8 mouse cellular contexts compared by ENCODE assay signal in the genomic region with DNA sequence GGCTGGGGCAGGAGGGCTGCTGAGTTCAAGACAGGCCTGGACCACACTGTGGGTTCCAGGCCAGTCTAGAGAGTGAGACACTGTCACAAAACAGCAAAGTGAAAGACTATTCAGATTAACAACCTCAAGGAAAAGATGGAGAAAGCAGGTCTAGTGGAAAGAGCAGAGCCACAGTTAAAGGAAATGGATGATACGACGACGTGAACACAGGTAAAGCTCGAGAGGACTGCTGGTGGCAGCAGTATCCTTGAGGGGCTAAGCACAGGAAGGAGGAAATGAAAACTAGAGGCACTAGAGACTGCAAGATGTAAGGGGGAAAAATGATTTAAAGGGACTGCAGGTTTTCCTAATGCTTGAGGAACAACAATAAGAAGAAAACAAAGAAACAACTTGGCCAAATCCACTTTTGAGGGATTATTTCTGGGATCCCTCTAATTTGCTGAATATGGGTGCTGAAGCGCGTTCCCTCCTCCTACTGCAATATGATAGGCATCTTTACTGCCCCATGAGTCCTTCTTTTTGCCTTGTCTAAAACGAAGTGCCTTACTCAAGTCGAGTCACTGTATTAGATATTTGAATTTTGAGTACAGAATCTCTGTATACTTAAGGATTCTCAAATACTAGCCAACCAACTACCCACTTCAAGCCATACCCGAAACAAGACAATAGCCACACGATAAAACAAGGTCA. TPM values are rescaled to one million over a fixed set of nuclear protein-coding genes. Genes with fewer than 3 reads are reported as not detected.
DNase-seq lines count a peak whose midpoint lies in the region; ATAC-seq and TF ChIP-seq lines count a peak whose summit lies in the region.

No protein-coding gene starts in this region.

- no peak for ATAC-seq in CD4-positive, CD25-positive, alpha-beta regulatory T cell, adult 4 months
- no peak for ATAC-seq in limb, embryonic 12.5 days (ENCODE audit: insufficient number of reproducible peaks, insufficient read depth, low FRiP score, low TSS enrichment, low read depth)

- peak overlapping the region; percentile 97 for H3K4me3 ChIP-seq in testis, adult 2 months (ENCODE audit: control insufficient read depth, low read depth, low read length)
- peak overlapping the region; percentile 97 for H3K4me3 ChIP-seq in limb, embryonic 12.5 days (replicated peaks)

- peak overlapping the region; percentile 87 for H3K4me2 ChIP-seq in limb, embryonic 12.5 days

- no peaks in the 10 kb centered on the region for H3K9me3 ChIP-seq in limb, embryonic 12.5 days

- H3K27ac ChIP-seq in testis, adult 2 months (ENCODE audit: control insufficient read depth, insufficient read depth, low read depth, low read length), result no peak overlapping the region; the same call in 1 of the 2 replicates
- no peak overlapping the region for H3K27ac ChIP-seq in limb, embryonic 12.5 days

- no peak for TF ChIP-seq POLR2A in testis, adult 2 months (IDR thresholded peaks at IDR 0.05; ENCODE audit: control insufficient read depth, low read depth, low read length)

- H3K9ac ChIP-seq in limb, embryonic 12.5 days (replicated peaks), result peak overlapping the region; percentile 90

- DNase-seq in CD4-positive, CD25-positive, alpha-beta regulatory T cell, adult 2 months (ENCODE audit: low read depth, low spot score), result peak; percentile 27
- DNase-seq in testis, postnatal 10 days (ENCODE audit: low spot score), result no peak
- DNase-seq in splenic B cell, adult 2 months (ENCODE audit: low read depth, low spot score), result peak; percentile 31
- no peak for DNase-seq in ovary, postnatal 36 days (ENCODE audit: low spot score)
- DNase-seq in layer of hippocampus, adult 11-12 months (ENCODE audit: low spot score), result no peak

- no peaks in the 10 kb centered on the region for H3K27me3 ChIP-seq in testis, adult 2 months (ENCODE audit: control insufficient read depth, insufficient read depth, low read length)
- H3K27me3 ChIP-seq in limb, embryonic 12.5 days, result no peaks in the 10 kb centered on the region
- no peaks in the 10 kb centered on the region for H3K27me3 ChIP-seq in splenic B cell, adult 2 months (ENCODE audit: control insufficient read depth, insufficient read depth, low read length, poor library complexity, severe bottlenecking)

- no peaks in the 10 kb centered on the region for H3K36me3 ChIP-seq in testis, adult 2 months (ENCODE audit: control insufficient read depth, insufficient read depth, low read length)
- no peaks in the 10 kb centered on the region for H3K36me3 ChIP-seq in limb, embryonic 12.5 days
- H3K36me3 ChIP-seq in splenic B cell, adult 2 months (ENCODE audit: control insufficient read depth, insufficient read depth, low read length, poor library complexity, severe bottlenecking), result no peaks in the 10 kb centered on the region

- WGBS in limb, embryonic 12.5 days, result 16% methylated on average over 10 of the region's 10 CpGs

- no peak for TF ChIP-seq CTCF in testis, adult 2 months (IDR thresholded peaks at IDR 0.05; ENCODE audit: control insufficient read depth, insufficient read depth, insufficient replicate concordance, low read depth, low read length)

- peaks cover 4% of the 10 kb centered on the region for H3K4me1 ChIP-seq in testis, adult 2 months (ENCODE audit: control insufficient read depth, insufficient read depth, low read length)
- H3K4me1 ChIP-seq in limb, embryonic 12.5 days (replicated peaks), result peaks cover 7% of the 10 kb centered on the region

RNA-seq across cellular contexts. Expression of a gene that starts 1.3 kb away (rescaled TPM):
- 10 to 100 TPM in 1 of 2 experiments, 1 to 10 TPM in 1; 8.3 to 14.4 TPM for polyA plus RNA-seq in CD4-positive, CD25-positive, alpha-beta regulatory T cell, adult 4 months (2017; shearing (Covaris generic))
- 41.6 and 42.9 TPM in 2 replicates for polyA plus RNA-seq in testis, adult 2 months (2012; rRNA removed)
- 67.8 and 71.7 TPM in 2 replicates for polyA plus RNA-seq in limb, embryonic 12.5 days (2016; fragmentation: Nextera tagmentation; extraction: Ambion mirVana)

RNA-seq across cellular contexts. Expression of a gene that starts 30.9 kb away (rescaled TPM):
- polyA plus RNA-seq in CD4-positive, CD25-positive, alpha-beta regulatory T cell, adult 4 months (2017; shearing (Covaris generic)), result 100 to 1,000 TPM; 104 to 124 TPM
- polyA plus RNA-seq in testis, adult 2 months (2012; rRNA removed), result 84.6 and 117 TPM in 2 replicates
- 337 and 345 TPM in 2 replicates for polyA plus RNA-seq in limb, embryonic 12.5 days (2016; fragmentation: Nextera tagmentation; extraction: Ambion mirVana)

RNA-seq across cellular contexts. Expression of a gene that starts 38.8 kb away (rescaled TPM):
- under 1 TPM in 1 of 2 experiments, not detected in 1; 0.81 TPM for polyA plus RNA-seq in CD4-positive, CD25-positive, alpha-beta regulatory T cell, adult 4 months (2017; shearing (Covaris generic))
- 2.8 and 3.4 TPM in 2 replicates for polyA plus RNA-seq in testis, adult 2 months (2012; rRNA removed)
- 2.1 and 3.3 TPM in 2 replicates for polyA plus RNA-seq in limb, embryonic 12.5 days (2016; fragmentation: Nextera tagmentation; extraction: Ambion mirVana)

Comparison
In these comparisons a context has a peak if more than half of its experiments do, and no peak if none do; other contexts are left out.
1. DNase-seq: peak in CD4-positive, CD25-positive, alpha-beta regulatory T cell, adult 2 months (single experiment) and splenic B cell, adult 2 months (single experiment); none in testis, postnatal 10 days (single experiment), ovary, postnatal 36 days (single experiment) and layer of hippocampus, adult 11-12 months (single experiment).